Mouse (Mus musculus): Measurements from ENCODE around the gene Hmg20b. TPM values are rescaled to one million over a fixed set of nuclear protein-coding genes. Genes with fewer than 3 reads are reported as not detected.
A peak's percentile ranks its signal among the peaks of the same experiment; 100 is the strongest.

Gene Hmg20b
- polyA plus RNA-seq, 1 experiment from 2014 or later: 44.4 TPM

DNA sequence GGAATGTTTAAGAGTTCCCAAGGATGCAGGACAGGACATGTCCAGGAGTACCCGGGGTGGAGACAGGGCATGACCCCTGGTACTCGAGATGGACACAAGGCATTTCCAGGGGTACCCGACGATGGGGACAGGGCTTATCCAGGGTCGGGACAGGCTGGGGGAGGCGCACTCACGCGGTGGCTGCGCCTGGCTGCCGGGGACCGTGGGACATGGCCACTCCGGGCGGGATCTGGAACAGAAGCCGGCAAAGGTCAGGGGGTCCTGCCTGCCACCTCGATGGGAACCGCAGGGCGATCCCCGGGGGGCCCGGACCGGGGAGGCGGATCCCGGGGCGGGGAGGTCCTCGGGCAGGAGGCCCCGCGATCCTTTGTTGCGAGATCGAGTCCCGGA is 324 bp downstream of the Hmg20b start:
- peaks cover 3% of the 10 kb centered on the region; the same call in 1 of the 2 replicates for H3K27me3 ChIP-seq (replicated peaks; ENCODE audit: control insufficient read depth, insufficient read depth, low read length)
- no peaks in the 10 kb centered on the region for H3K9me3 ChIP-seq (replicated peaks; ENCODE audit: control insufficient read depth, low read length)
- WGBS: under 1% methylated on average over 28 of the region's 29 CpGs
- DNase-seq (ENCODE audit: low spot score) (no peak), ATAC-seq (peak; percentile 25)
- H3K4me1 ChIP-seq (ENCODE audit: control insufficient read depth, insufficient read depth, low read length): peaks cover 15% of the 10 kb centered on the region
- peak overlapping the region; percentile 72 for H3K4me3 ChIP-seq (ENCODE audit: low read depth, low read length)
- H3K9ac ChIP-seq (ENCODE audit: low read length): peak overlapping the region; percentile 79
- peak overlapping the region; percentile 92 for H3K4me2 ChIP-seq (ENCODE audit: low read length)
- peaks cover 10% of the 10 kb centered on the region for H3K36me3 ChIP-seq (ENCODE audit: control insufficient read depth, insufficient read depth, low read length)
- H3K27ac ChIP-seq (ENCODE audit: low read depth, low read length): no peak overlapping the region

DNA sequence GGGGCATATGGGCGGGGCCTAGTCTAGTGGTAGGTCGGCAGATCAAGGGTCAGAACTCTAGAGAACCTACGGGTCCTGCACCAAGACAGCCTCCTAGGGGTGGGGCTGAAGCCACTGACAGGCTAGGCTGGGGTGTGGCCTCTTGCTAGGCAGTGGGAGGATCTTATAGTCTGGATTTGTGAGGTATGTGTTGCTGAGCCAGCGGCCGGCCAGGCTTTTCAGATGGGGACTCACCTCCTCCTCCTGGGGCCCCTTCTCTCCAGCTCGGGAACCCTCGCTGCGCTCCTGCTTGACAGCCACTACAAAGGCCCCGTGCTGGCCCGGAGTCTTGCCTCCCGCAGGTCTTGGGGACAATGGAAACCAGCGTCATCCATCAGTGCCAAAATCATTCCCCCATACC is 1.1 kb downstream of the Hmg20b start:
- no peak for ATAC-seq
- H3K9me3 ChIP-seq (replicated peaks; ENCODE audit: control insufficient read depth, low read length): no peaks in the 10 kb centered on the region
- peak overlapping the region; percentile 72 for H3K4me3 ChIP-seq (ENCODE audit: low read depth, low read length)
- H3K4me2 ChIP-seq (ENCODE audit: low read length): peak overlapping the region; percentile 92
- peaks cover 15% of the 10 kb centered on the region for H3K4me1 ChIP-seq (ENCODE audit: control insufficient read depth, insufficient read depth, low read length)
- H3K27me3 ChIP-seq (replicated peaks; ENCODE audit: control insufficient read depth, insufficient read depth, low read length): peaks cover 7% of the 10 kb centered on the region; the same call in 1 of the 2 replicates
- no peak overlapping the region for H3K27ac ChIP-seq (ENCODE audit: low read depth, low read length)
- H3K9ac ChIP-seq (ENCODE audit: low read length): peak overlapping the region; percentile 79
- WGBS: 4% methylated on average over 12 of the region's 12 CpGs
- peaks cover 10% of the 10 kb centered on the region for H3K36me3 ChIP-seq (ENCODE audit: control insufficient read depth, insufficient read depth, low read length)
- DNase-seq (ENCODE audit: low spot score): no peak

DNA sequence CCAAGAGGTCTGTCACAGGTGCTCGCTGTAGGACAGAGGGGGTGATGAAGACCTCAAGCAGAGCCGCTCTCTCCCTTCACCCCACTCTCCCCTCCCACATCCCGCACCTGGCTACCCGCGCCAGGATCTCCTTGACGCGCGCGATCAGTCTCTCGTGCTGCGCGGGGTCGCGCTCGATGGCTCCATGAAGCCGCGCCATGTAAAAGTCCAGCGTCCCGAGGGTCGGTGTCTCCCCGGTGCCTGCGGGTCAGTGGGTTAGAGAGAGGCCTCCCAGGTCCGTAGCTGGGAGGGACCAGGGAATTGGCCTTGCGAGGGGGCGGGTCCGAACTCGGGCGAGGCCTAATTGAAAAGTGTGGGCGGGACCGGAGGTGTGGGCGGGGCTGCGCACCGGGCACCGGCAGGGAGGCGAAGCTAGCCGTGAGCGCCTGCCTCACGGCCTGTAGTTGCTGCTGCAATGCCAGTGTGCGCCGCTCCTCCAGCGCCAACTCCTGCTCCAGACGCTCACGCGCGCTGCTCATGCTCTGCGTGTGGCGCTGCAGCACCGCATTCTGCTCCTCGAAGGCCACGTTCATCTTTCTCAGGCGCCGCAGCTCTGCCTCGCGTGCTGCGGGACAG is 3.7 kb downstream of the Hmg20b start:
- Histone ChIP-seq H3K4me2 (ENCODE audit: low read length) (peak overlapping the region; percentile 48), H3K4me3 (ENCODE audit: low read depth, low read length) (peak overlapping the region; percentile 13; the same call in 1 of the 2 replicates), H3K9ac (ENCODE audit: low read length) (peak overlapping the region; percentile 37), H3K36me3 (ENCODE audit: control insufficient read depth, insufficient read depth, low read length) (peaks cover 10% of the 10 kb centered on the region), H3K9me3 (replicated peaks; ENCODE audit: control insufficient read depth, low read length) (no peaks in the 10 kb centered on the region), H3K27me3 (replicated peaks; ENCODE audit: control insufficient read depth, insufficient read depth, low read length) (peaks cover 31% of the 10 kb centered on the region), H3K4me1 (ENCODE audit: control insufficient read depth, insufficient read depth, low read length) (peaks cover 15% of the 10 kb centered on the region), H3K27ac (ENCODE audit: low read depth, low read length) (no peak overlapping the region)
- DNase-seq (ENCODE audit: low spot score) (peak; percentile 78), ATAC-seq (no peak)
- WGBS: 4% methylated on average over 55 of the region's 55 CpGs

DNA sequence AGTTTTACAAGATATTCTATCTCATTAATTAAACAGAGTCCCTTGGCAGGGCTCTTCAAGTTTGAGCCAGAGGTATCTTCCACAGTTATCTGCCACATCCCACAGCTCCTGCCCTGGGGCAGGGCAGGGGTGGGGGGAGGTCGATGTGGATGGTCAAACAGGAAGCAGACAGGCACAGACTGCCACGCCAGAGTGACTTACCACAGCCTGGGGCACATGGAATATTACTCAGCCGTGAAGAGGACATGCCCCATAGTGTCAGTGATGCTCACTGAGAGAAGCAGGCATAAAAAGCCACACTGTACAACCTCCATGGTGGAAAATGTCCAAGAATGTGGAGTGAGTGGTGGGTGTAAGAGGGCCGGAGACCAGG is 5.1 kb downstream of the Hmg20b start:
- DNase-seq (ENCODE audit: low spot score): no peak
- Histone ChIP-seq H3K9me3 (replicated peaks; ENCODE audit: control insufficient read depth, low read length) (no peaks in the 10 kb centered on the region), H3K27me3 (replicated peaks; ENCODE audit: control insufficient read depth, insufficient read depth, low read length) (peaks cover 38% of the 10 kb centered on the region)

DNA sequence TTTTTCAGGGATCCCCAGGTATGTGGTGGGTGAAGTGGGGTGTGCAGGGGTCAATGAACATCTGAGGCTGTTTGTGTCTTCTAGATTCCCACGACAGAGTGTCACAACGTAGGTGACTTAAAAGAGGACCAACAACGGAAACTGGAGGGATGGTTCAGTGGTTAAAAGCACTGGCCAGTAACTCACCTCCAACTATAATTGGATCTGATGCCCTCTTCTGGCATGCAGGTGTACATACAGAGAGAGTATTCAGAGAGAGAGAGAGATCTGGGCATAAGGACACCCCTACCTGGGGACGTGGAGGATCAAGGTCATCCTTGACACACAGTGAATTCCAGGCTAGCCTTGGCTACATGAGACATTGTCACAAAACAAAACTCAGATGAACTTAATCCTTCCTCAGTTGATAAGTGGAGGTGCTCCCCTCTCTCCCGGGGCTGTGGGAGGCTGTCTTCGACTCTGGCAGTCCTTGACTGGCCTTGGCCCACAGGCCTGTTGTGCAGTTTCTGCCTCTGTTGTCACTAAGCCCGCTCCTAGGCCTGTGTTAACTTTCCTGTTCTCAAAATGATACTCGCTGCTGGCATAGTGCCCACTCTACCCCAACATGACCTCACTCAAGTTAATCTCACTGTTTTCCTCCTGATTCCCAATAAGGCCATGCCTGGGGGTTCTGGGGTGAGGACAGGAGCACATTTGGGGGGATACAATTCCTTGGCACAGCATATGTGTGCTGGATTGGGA is 5.7 kb downstream of the Hmg20b start:
- 52% methylated on average over 8 of the region's 8 CpGs for WGBS
- Histone ChIP-seq H3K9ac (ENCODE audit: low read length) (no peak overlapping the region), H3K4me3 (ENCODE audit: low read depth, low read length) (no peak overlapping the region), H3K9me3 (replicated peaks; ENCODE audit: control insufficient read depth, low read length) (no peaks in the 10 kb centered on the region), H3K27me3 (replicated peaks; ENCODE audit: control insufficient read depth, insufficient read depth, low read length) (peaks cover 38% of the 10 kb centered on the region), H3K4me2 (ENCODE audit: low read length) (no peak overlapping the region), H3K4me1 (ENCODE audit: control insufficient read depth, insufficient read depth, low read length) (peaks cover 12% of the 10 kb centered on the region), H3K27ac (ENCODE audit: low read depth, low read length) (no peak overlapping the region), H3K36me3 (ENCODE audit: control insufficient read depth, insufficient read depth, low read length) (peaks cover 10% of the 10 kb centered on the region)
- no peak for DNase-seq (ENCODE audit: low spot score)
- no peak for ATAC-seq

More for the DNA sequence above, 5.1 kb downstream of the Hmg20b start:
- ATAC-seq: no peak
- 89% methylated on average over 4 of the region's 4 CpGs for WGBS
- Histone ChIP-seq H3K36me3 (ENCODE audit: control insufficient read depth, insufficient read depth, low read length) (peaks cover 10% of the 10 kb centered on the region), H3K9ac (ENCODE audit: low read length) (no peak overlapping the region), H3K4me2 (ENCODE audit: low read length) (no peak overlapping the region), H3K4me1 (ENCODE audit: control insufficient read depth, insufficient read depth, low read length) (peaks cover 15% of the 10 kb centered on the region), H3K4me3 (ENCODE audit: low read depth, low read length) (no peak overlapping the region), H3K27ac (ENCODE audit: low read depth, low read length) (no peak overlapping the region)

DNA sequence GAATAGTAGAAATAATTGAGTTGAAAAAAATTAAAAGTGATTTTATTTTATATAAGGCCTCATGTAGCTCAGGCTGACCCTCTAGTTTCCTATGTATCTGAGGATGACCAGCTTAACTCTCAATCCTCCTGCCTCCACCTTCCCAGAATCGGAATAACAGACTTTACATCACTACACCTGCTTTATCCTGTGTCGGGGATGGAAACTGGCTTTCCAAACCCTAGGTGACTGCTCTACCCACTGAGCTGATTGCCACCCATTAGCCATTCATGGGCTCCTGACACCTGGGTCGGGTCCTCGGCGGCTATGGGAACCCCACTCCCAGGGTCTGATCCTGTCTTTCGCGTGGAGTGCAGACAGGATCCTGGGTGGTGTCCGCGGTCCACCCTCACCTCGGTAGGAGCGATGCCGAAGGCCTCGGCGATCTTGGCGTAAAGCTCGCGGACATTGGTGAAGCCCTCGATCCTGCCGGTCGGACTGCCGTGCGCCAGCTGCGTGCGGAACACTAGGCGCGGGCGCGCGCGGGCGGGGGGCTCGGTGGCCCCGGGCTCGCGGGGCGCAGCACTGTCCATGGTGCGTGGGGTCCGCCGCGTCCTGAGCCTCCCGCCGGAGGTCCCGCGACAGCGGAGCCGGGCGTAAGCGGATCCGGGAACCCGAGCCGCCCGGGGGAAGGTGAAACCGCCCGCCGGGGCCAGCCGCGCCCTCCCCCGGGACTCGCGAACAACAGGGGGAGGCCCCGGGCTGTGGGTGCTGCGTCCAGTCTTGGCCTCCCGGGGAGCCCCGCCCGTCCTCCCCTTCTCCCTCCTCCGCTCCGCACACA is 7.4 kb downstream of the Hmg20b start, which contains the start of gene Gipc3:
TSS of gene Gipc3 (minus strand) at position 581 of the 820 bp plus-strand sequence.
- Histone ChIP-seq H3K36me3 (ENCODE audit: control insufficient read depth, insufficient read depth, low read length) (peaks cover 6% of the 10 kb centered on the region), H3K4me2 (ENCODE audit: low read length) (peak within 1 kb of the TSS; percentile 58), H3K4me1 (ENCODE audit: control insufficient read depth, insufficient read depth, low read length) (peaks cover 8% of the 10 kb centered on the region; the same call in 1 of the 2 replicates), H3K9me3 (replicated peaks; ENCODE audit: control insufficient read depth, low read length) (no peaks in the 10 kb centered on the region), H3K9ac (ENCODE audit: low read length) (peak within 1 kb of the TSS; percentile 59), H3K4me3 (ENCODE audit: low read depth, low read length) (peak within 1 kb of the TSS; percentile 33), H3K27me3 (replicated peaks; ENCODE audit: control insufficient read depth, insufficient read depth, low read length) (peaks cover 38% of the 10 kb centered on the region), H3K27ac (ENCODE audit: low read depth, low read length) (no peak within 1 kb of the TSS)
- ATAC-seq (no peak), DNase-seq (ENCODE audit: low spot score) (no peak)
- 4% methylated on average over 48 of the region's 67 CpGs for WGBS

DNA sequence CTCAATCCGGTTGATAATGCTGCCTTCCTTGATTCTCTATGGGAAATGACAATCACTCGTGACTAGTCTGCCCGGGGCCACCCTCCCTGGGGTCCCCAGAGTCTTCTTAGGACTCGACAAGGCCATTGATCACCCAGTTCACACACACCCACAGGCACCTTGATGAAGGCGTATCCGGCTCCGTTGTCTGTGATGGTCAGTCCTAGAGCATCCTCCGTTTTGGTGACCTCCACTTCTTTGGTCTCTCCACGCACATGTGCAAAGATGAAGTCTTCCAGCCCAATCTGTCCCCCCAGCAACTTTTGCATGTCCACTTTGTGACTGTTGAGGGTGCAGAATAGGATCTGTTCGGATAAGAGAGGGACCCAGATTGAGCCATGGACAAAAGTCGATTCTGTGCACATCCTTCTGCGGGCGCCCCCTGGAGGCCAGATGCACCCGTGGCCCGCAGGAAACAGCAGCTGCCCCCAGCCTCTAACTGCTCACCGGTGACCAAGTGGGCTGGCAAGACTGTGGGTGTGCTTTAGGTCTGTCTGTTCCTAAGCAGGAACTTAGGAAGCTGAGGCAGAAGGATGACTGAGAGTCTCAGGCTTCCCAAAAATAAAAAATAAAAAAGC is 8.8 kb downstream of the Hmg20b start:
- no peak overlapping the region for H3K4me2 ChIP-seq (ENCODE audit: low read length)
- peaks cover under 1% of the 10 kb centered on the region; the same call in 1 of the 2 replicates for H3K4me1 ChIP-seq (ENCODE audit: control insufficient read depth, insufficient read depth, low read length)
- peak; percentile 52 for DNase-seq (ENCODE audit: low spot score)
- ATAC-seq: no peak
- H3K9ac ChIP-seq (ENCODE audit: low read length): no peak overlapping the region
- no peaks in the 10 kb centered on the region for H3K36me3 ChIP-seq (ENCODE audit: control insufficient read depth, insufficient read depth, low read length)
- peaks cover 38% of the 10 kb centered on the region for H3K27me3 ChIP-seq (replicated peaks; ENCODE audit: control insufficient read depth, insufficient read depth, low read length)
- WGBS: 37% methylated on average over 16 of the region's 16 CpGs
- H3K27ac ChIP-seq (ENCODE audit: low read depth, low read length): no peak overlapping the region
- no peak overlapping the region for H3K4me3 ChIP-seq (ENCODE audit: low read depth, low read length)
- H3K9me3 ChIP-seq (replicated peaks; ENCODE audit: control insufficient read depth, low read length): no peaks in the 10 kb centered on the region

DNA sequence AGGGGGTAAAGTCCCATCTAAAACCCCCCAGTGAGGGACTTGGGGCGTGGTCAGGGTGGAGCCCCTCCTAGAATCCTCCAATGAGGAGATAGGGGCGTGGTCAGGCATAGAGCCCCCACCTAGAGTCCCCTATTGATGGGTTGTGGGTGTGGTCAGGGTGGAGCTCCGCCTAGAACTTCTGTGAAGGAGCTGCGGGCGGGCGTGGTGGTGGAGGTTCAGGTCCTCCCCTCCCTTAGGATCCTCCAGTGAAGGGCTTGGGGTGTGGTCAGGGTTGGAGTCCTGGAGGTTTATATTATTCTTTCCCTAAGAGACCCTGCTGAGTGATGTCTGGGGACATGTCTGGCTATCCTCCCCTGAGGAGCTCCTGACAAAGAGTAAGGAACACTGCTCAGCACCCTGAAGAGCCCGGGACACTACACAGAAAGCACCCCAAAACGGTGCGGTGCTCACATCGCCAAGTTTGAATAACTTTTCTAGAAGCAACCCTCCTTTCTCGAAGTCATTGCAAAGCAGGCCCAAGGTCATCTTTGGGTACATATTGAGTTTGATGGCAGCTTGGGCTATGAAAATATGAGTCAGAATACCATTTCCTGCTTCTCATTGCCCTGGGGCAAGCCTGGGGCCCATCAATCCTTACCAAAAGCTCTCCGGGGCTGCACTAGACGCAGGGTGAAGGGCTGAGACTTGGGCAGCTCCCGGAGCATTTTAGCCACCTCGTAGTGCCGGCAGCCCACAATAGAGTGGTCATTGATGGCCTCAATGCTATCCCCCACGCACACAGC is 9.5 kb downstream of the Hmg20b start:
- Histone ChIP-seq H3K4me2 (ENCODE audit: low read length) (no peak overlapping the region), H3K9me3 (replicated peaks; ENCODE audit: control insufficient read depth, low read length) (no peaks in the 10 kb centered on the region), H3K4me1 (ENCODE audit: control insufficient read depth, insufficient read depth, low read length) (no peaks in the 10 kb centered on the region), H3K27me3 (replicated peaks; ENCODE audit: control insufficient read depth, insufficient read depth, low read length) (peaks cover 38% of the 10 kb centered on the region), H3K36me3 (ENCODE audit: control insufficient read depth, insufficient read depth, low read length) (no peaks in the 10 kb centered on the region), H3K4me3 (ENCODE audit: low read depth, low read length) (no peak overlapping the region), H3K27ac (ENCODE audit: low read depth, low read length) (no peak overlapping the region), H3K9ac (ENCODE audit: low read length) (no peak overlapping the region)
- WGBS: 41% methylated on average over 17 of the region's 17 CpGs
- ATAC-seq (no peak), DNase-seq (ENCODE audit: low spot score) (no peak)
